Mouse (Mus musculus) 3T3-L1 (cell line): ENCODE results near the gene Hba-x.
"Not testable (repeated sequence)": the region's sequence is repeated elsewhere in the genome, so short reads cannot be mapped to it uniquely, and the experiment has no call there.

Experiments used
- DNase-seq: peaks from one replicate; pipeline ENCODE4 v3.0.0-alpha.2; 2015; ENCODE audit warnings: low read depth, low spot score

Hba-x gene

GRCm38 (mm10) chr11:32248350-32248749 lies 27.9 kb upstream of the Hba-x start:
- no peak for DNase-seq

- peak; percentile 65 for DNase-seq
Measured at GRCm38 (mm10) chr11:32250880-32251763, 25.1 kb upstream of the Hba-x start.

GRCm38 (mm10) chr11:32253121-32253520 lies 23.1 kb upstream of the Hba-x start:
- no peak for DNase-seq

GRCm38 (mm10) chr11:32256146-32256545 lies 20.1 kb upstream of the Hba-x start:
- DNase-seq = no peak

GRCm38 (mm10) chr11:32256566-32256965 lies 19.6 kb upstream of the Hba-x start:
- DNase-seq = no peak

GRCm38 (mm10) chr11:32262674-32263415 lies 13.4 kb upstream of the Hba-x start:
- DNase-seq = peak; percentile 97

GRCm38 (mm10) chr11:32265117-32265738 lies 11.0 kb upstream of the Hba-x start:
- peak; percentile 55 for DNase-seq

GRCm38 (mm10) chr11:32266194-32266593 lies 10.0 kb upstream of the Hba-x start:
- DNase-seq = no peak

- DNase-seq = peak; percentile 19
Measured at GRCm38 (mm10) chr11:32266776-32267175, 9.4 kb upstream of the Hba-x start.

- DNase-seq = peak; percentile 91
Measured at GRCm38 (mm10) chr11:32267188-32267884, 8.9 kb upstream of the Hba-x start, which contains the start of gene Nprl3. Gene Nprl3, minus strand, starts transcription at chr11:32267707.

- DNase-seq = no peak
Measured at GRCm38 (mm10) chr11:32267964-32268363, 8.2 kb upstream of the Hba-x start.

- DNase-seq = no peak
Measured at GRCm38 (mm10) chr11:32268952-32269351, 7.2 kb upstream of the Hba-x start.

- DNase-seq = no peak
Measured at GRCm38 (mm10) chr11:32271178-32271577, 5.0 kb upstream of the Hba-x start.

- DNase-seq = no peak
Measured at GRCm38 (mm10) chr11:32277736-32278457, 1.7 kb downstream of the Hba-x start.

- DNase-seq = no peak
Measured at GRCm38 (mm10) chr11:32278458-32278957, 2.3 kb downstream of the Hba-x start.

- DNase-seq = no peak
Measured at GRCm38 (mm10) chr11:32280646-32281045, 4.4 kb downstream of the Hba-x start.

- DNase-seq = no peak
Measured at GRCm38 (mm10) chr11:32281416-32282144, 5.4 kb downstream of the Hba-x start.

- not testable (repeated sequence) for DNase-seq
Measured at GRCm38 (mm10) chr11:32283091-32283777, 7.0 kb downstream of the Hba-x start, which contains the start of gene Hba-a1. Gene Hba-a1, plus strand, starts transcription at chr11:32283511.

- not testable (repeated sequence) for DNase-seq
Measured at GRCm38 (mm10) chr11:32284582-32284981, 8.4 kb downstream of the Hba-x start.
